Mouse (Mus musculus): Measurements from ENCODE around the gene Tnnt3. TPM values are rescaled to one million over a fixed set of nuclear protein-coding genes. Genes with fewer than 3 reads are reported as not detected.

The Tnnt3 gene
- 1,000 to 10,000 TPM in 1 of 2 experiments, 100 to 1,000 TPM in 1; 272 to 1,179 TPM for total RNA-seq (2021)
- long read RNA-seq, experiment 1, partial matches to known transcripts = 5 of 29 reads
- long read RNA-seq, experiment 1, other reads (novel, unspliced or antisense) = 24 of 29 reads
- long read RNA-seq, experiment 2, partial matches to known transcripts = 8 of 24 reads
- long read RNA-seq, experiment 2, other reads (novel, unspliced or antisense) = 16 of 24 reads

DNA sequence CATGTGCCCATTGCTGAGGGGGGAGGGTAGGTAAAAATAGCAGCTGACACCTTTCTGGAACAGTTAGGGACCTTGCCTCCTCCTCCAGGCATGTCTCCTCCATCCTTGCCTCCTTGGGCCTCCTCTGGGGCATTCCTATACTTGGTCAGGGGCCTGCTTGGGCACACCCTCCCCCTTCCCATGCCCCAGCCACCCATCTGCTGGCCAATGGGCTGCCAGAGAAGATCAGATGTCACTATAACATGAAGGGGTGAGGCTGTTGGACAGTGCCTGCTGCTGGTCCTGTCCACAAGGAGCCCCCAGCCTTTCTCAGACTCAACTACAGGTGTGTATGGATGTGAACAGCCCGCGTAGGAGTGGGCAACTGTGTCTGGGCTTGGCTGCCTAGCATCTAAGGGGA, at the start of gene Tnnt3:
TSS of gene Tnnt3 (plus strand) at position 262 of the 400 bp plus-strand sequence.
- no peak for DNase-seq

DNA sequence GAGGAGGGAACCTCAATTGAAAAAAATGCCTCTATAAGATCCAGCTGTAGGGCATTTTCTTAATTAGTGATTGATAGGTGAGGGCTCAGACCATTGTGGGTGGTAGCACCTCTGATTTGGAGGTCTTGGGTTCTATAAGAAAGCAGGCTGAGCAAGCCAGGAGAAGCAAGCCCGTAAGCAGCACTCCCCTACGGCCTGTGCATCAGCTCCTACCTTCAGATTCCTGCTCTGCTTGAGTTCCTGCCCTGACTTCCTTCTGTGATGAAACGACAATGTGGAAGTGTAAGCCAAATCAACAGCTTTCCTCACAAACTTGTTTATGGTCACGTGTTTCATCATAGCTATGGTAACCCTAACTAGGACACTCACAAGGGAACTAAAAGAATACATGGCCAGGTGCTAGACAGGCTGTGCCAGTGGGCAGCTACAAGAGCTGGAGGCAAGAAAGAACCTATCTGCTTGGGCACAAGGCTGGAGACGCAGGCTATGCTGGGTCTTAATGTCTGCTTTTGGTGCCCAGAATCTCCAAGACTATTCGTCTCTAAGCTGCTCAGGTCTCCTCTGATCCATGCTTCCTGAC, 49.5 kb upstream of the Tnnt3 start:
- no peak for DNase-seq

DNA sequence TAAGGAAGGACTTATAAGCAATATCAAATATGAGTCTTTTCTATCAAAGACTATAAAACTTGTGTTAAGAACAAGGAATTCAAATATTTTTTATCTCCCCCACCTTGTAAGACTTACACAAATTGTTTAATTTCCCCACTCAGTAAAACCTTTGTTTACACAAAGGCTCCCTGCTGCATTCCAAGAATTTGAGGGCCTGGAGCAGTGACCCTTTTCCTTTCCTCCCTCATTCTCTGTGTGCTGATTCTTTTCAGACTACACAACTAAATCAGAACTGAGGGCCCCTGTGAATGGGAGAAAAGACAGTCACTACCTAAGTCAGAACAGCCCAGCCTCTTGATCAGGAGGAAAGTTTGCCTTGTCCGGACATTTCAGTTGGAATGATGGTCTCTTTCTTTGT, 43.9 kb upstream of the Tnnt3 start:
- no peak for DNase-seq

DNA sequence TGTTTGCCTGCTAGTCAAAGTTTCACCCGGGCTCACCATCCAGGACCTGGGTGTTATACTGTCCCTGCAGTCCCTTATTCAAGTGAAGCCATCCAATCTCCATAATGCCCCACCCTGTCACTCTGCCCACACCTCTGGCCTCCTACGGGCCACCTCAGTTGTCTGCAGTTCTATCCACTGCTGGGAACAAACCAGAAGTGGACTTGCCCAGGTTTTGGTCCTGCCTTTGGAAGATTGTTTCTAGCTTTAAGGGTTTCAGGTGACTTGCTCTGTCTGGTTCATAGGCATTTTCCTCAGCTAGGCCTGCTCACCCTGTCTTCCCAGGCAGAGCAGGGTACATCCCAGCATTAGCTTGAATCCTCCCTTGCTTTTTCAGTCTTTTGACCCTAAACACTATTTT, 43.4 kb upstream of the Tnnt3 start:
- DNase-seq = no peak

DNA sequence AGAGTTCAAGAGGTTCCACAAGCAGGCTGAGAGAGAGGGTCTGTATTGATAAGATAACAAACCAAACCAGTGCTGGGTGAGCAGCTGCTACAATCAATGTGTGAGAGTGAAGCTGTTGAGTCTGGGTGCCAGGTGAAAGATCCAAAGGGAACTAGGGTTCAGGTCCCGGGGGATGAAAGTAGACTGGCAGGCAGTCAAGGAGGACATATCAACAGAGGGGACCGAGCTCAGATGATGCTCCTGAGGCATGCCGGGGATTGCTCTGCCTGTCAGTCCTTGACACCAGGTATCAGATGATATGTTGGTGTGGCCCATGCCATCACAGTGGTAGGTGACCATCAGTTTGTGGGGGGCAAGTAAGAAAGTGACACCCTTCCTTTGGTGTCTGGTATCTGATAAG, 41.8 kb upstream of the Tnnt3 start:
- DNase-seq = no peak

DNA sequence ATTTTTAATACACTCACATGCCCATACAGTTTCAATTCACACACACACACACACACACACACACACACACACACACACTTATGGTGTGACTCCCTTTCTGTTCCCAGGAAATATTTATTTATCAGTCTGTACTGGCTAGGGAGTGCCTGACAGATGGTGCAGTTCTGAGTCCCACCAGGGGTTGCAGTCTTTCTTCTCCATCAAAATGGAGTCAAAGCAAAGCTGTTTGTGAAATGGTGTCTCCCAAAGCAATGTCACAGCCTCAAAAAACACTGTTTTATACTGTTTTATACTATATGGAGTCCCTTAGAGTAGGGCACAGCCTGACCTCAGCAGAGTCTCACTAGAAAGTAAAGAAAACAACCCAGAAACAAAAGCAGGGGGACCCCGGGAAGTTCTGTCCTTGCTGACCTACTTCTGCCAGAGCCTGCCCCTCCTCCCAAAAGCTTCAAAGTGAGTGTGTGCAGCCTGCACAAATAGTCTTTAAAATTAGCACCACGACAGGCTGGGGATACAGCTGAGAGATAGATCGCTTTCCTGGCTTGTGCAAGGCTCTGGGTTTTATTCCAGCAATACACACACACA, 41.3 kb upstream of the Tnnt3 start:
- DNase-seq = no peak

DNA sequence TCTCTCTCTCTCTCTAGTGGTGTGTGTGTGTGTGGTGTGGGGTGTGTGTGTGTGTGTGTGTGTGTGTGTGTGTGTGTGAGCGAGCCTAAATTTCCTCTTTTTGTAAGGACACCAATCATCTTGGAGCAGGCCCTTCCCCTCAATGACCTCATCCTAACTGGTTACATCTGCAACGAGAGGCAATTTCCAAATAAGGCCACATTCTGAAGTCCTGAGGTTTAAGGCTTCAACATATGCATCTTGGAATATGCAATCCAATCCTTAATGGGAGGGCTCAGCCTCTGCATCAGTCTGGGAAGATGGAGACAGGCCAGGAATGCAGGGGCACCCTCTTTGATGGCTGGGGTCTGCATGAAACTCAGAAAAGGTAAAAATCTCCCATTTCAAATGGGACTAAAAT, 40.6 kb upstream of the Tnnt3 start:
- DNase-seq = no peak

DNA sequence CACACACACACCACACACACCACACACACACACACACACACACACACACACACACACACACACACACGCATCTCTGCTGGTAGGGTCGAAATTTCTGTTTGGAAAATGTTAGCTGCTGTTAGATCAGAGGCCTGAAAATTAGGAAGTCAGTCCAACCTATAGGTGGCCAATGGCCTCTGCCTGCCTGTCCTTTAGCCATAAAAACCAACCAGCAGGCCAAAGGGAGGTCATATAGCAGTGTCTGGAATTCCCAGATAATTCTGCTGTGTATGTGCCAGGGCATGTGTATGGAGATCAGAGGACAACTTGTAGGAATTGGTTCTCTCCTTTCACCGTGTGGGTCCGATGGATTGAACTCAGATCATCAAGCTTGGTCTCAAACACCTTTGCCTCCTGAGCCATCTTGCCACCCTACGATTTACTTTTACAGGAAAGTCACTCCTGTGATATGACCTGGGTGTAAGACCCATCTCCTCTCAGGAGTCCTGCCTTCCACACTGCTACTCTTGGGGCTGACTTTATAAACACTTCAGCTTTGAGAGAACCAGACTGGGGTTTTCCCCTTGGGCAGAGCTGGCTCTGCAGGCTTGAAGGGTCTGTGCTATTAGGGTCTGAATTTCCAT, 39.8 kb upstream of the Tnnt3 start:
- DNase-seq = no peak

DNA sequence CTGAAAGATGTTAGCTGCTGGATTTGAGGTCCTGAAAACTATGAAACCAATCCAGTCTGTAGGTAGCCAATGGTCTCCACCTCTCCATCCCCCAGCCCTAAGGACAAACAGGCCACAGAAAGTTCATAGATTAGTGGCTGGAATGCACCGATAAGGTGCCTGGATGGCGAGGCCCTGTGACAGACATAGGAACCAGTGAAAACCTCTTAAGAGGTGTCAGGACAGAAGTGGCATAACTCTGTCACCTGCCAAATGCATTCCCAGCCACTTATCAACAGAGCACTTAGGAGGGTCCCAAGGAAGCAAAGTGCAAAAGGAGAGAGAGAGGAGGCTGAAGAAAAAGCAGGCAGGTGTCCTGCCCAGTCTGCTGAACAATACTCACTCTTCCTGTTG, 39.3 kb upstream of the Tnnt3 start:
- DNase-seq = no peak

DNA sequence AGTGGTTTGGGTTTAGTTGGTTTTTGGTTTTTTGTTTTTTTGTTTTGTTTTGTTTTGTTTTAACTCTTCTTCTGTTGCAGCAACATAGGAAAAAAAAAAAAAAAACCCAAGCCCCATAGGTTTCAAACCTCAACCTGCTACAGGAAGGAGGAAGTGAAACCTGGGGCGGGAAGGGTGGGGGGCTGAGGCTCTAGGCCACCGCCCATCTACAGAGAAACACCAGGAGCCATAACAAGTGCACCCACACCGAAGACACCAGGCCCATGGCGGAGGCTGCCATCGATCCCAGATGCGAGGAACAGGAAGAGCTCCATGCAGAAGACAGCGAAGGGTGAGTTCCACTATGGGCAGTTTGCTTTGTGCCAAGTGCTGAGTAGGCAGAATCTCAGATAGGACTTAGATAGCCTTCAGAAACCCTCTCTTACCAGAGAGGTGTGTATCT, 38.0 kb upstream of the Tnnt3 start, which contains the start of gene Lsp1:
TSS of gene Lsp1 (plus strand) at position 174 of the 442 bp plus-strand sequence.
- DNase-seq = no peak

DNA sequence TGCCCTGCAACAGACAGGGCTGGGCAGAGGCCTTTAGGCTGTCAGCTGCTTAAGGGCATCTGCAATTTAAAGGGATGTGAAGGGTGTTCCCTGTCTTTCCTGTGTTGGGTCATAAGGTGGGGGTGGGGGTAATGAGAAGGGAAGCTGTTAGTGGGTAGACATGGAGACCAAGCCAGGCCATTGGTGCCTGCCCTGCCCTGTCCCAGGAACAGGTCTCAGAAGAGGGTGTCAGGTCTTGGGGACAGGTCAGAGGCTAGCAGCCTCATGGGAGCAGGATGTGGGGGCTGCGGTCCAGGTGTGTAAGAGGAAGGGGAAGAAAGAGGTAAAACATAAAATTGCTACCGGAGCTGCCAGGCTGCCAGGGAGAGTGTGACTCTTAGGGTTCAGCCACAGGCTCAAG, 37.2 kb upstream of the Tnnt3 start:
- no peak for DNase-seq

DNA sequence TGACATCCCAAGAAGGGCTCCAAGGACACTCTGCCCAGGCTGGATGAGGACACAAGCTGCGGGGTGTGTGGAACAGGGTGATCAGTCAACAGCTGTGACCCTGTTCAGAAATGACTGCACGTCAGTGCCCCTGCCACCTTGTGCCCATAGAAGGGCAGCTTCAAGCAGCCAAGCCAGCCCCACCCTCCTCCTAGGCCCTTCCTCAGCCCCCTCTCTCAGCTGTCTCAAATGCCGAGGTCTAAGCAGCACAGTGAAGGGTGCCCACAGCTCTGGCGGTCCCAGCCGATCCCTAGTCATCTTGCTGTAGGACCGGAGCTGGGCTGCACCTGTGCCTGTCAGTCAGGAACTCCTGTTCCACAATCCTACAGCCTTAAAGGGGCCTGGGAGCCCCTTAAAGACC, 36.4 kb upstream of the Tnnt3 start:
- no peak for DNase-seq

DNA sequence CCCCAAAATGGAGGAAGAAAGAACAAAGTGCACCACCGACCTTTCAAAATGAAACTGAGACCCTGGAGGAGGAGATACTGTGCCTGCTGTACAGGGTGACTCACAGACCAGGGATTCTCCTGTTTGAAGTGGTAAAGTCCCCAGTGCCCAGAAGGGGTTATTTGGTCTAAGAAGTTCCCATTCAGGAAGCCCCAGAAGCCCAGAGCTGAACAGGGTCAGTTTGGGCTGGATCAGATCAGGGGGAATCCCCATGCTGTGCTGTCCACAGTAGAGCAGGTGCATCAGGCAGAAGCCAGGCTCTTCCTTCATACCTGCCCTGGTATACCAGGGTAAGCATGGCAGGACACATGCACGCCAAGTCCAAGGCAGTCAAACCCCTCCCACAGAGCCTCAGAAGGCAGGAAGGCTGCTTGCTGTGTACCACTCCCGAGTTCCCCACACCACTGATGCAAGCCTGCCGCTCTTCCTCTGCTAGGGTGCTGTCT, 36.0 kb upstream of the Tnnt3 start:
- DNase-seq = no peak

DNA sequence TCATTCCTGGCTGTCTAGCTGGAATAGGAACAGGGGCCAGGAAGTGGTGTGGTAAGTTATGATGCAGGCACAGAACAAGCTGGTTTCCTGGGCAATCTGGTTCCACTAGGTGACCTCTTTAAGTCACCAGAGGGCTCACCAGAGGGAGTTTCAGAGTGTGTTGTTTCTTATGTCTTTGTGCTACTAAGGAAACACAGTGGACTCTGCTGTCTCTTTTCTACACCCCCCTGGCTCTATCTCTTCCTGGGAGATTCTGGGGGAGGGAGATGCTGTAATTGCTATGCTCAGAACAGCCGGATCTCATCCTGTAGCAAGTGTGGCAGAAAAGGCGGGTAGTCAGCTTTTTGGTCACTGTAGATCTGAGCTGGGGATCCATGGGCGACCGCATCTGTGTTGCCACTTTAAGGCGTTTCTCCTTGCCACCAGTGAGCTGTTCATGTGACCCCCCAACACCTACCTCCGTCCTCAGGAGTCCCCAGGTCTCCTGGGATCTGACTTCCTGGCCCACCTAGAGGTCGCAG, 28.4 kb upstream of the Tnnt3 start:
- DNase-seq = no peak

DNA sequence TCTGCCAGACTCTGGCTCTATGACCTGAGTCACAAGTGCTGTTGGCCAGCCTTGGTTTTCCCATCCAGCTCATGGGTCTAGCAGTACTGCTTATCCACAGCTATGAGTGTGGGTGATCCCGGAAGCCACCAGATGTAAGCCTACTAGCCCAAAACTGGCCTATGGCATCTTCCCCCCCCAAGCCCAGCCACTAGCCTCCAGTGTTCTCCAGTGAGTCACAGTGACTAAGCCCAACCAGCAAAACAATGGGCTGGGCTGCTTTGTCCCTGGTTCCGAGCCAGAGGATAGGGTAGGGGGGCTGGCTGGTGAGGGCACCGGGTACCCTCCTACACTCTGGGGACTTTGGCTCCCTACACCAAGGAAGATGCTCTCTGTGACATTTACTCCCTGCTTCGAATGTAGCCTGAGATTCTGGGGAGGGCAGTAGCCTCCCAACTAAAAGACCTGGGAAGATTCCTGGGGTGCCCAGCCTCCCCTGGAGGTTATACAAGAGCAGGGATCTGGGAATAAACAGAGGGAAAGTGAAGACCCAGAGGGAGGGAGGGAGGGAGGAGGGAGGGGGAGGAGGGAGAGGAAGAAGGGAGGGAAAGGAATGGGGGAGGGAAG, 27.7 kb upstream of the Tnnt3 start:
- DNase-seq = peak; percentile 60

DNA sequence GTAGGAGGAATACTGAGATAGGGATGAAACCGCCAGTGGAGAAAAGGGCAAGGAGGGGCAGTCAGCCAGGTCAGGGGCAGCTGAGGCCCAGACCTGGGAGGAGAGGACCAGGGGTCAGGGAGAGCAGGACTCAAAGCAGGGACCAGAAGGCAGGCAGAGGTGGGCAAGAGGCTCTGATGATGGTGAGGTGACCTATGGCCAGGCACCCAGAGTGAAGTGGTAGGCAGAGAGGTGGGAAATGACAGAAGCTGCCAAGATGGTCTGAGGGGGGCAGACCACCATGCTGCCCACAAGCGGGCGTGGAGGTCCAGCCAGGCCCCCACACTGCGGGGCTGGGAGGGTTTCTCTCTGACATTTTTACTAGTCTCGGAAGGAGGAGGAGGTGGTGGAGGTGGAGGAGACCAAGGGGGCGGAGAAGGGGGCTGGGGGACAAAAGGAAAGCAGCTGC, 27.2 kb upstream of the Tnnt3 start:
- no peak for DNase-seq

DNA sequence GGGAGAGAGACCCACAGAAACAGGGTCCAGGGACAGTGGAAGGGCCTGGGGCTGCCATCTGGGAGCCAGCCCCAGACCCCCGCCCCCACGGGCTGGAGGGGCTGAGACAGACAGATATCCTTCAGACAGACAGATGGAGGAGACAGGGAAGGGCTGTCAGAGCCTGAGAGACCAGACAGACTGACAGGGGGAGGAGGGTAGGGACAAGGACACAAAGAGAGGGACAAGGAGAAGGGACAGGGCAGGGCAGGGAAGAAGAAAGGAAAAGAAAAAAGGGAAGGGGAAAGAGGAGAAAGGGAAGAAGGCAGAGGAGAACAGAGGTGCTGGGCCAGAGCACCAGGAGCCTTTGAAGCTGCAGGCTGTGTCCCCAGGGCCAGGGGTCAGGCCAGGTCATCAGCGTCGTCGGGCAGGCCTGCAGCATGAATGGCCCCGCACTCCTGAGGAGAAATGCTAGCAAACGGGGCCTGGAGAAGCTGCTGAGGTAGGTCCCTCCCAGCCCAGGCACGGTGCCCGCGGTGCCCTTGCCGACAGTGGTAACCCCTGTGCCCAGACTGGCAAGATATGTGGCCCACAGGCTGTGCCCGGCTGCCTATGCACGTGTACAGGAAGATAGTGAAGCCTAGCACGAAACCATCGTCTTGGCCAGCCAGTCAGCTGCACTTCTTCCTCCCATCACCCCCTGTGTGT, 26.6 kb upstream of the Tnnt3 start:
- DNase-seq = peak; percentile 60

DNA sequence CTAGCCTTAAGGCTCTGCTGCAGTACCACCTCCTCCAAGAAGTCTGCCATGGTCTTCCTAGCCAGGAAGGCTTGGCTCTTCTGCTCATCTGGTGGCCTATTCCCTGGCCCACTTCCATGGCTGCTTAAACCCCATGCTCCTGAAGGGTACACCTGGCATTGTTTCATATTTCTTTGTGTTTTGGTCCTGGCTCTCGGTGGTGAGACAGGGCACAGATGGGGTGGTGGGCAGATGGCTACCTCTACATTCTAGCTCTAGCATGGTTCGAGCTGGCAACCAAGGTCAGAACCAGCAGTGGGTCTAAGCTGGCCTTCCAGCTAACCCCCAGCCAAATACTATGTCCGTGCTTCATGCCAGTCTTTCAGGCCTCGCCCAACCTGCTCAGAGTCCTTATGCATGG, 25.7 kb upstream of the Tnnt3 start:
- no peak for DNase-seq

DNA sequence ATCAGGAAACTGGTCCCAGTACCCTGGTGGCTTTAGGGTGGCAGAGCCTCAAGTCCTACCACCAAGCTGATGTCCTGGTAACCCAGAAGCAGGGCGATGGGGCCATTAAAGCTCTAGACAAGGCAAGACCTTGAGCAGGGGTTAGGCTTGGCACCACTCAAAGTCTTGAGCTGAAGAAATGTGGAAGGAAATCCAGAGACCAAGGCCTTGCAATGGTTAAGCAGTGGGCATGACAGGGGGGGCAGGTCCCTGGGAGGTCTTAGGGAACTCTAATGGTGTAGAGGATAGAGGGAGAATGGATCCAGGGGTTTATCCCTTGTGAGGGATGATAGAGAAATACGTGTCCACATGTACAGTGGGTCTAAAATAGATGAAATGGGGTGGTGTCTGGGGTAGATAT, 25.2 kb upstream of the Tnnt3 start:
- DNase-seq = no peak

DNA sequence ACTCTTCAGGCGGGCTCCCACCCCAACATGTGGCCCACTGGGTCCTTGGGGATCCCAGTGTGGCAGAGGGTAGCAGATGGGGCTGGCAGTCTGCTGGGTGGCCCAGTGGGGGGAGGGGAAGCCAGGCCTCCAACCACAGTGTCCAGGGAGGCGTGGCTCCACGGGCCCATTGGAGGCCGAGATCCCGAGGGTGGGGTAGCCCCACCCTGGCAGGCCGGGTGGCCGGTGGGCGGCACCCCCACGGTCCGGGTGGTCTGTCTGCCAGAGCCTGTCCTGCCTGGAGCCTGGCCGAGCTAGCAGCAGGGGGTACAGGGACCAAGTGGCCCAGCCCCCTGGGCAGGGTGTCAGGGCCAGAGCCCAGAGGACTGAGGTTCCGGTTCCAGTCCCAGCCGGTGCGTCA, 23.8 kb upstream of the Tnnt3 start:
- DNase-seq = no peak

DNA sequence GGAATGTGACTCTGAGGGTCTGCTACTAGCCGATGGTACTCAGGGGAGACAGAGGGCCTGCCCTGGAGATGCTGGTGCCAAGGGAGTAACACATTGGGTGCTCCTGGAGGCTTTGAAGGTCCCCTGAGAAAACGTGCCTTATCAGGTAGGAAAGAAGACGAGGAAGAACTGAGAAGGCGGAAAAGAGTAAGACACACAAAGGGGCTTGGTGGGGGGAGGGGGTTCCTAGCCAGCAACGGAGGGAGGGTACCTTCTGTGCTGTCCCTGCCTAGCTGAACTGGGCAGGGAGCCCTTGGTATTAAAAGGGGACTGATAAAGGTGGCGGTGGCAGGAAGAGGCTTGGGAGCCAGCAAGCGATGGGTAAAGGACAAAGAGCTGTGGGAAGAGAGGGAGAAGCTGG, 23.0 kb upstream of the Tnnt3 start:
- DNase-seq = no peak

DNA sequence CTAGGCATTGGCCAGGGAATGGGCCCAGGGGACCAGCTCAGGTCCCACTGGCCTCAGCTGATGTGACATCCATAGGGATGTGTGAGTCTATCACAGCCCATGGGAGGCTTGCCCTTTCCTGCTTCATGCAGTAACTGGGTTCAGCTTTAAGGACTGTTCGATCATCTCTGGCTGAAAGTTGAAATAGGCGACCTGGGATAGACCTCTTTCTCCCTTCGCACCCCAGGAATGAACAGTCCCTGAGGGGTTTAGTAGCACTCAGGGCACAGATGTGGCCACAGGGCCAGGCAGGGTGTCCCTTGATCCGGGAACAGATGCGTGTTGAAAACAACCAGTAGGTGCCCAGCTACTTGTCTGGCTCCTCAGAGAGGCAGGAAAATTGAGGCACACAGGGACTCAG, 22.4 kb upstream of the Tnnt3 start:
- no peak for DNase-seq

Measured in adrenal gland, postnatal 10 days (tissue).